Mouse (Mus musculus): ENCODE measurements around the gene M6pr. TPM values are rescaled to one million over a fixed set of nuclear protein-coding genes. Genes with fewer than 3 reads are reported as not detected.
"Not testable (repeated sequence)": the region's sequence is repeated elsewhere in the genome, so short reads cannot be mapped to it uniquely, and the experiment has no call there.

Gene M6pr
- polyA plus RNA-seq, 1 experiment: 64.2 TPM

DNA sequence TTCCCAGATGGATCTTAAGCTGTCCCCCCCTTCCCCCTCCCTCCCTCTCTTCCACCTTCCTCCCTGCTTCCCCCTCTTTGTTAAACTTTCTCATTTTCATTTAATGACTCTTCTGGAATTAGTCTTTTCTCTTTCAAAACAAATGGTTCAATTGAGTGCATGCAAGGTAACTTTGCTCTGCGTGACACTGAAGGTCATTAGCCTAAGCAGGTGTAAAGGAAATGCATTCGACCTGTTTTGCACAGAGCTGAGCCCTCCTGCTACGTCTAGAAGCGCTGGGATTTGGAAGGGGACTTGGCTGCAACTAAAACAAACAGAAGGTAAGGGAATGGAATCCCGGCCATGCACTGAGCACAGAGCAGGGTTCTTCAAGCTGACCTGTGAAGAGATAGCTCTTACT is 33.6 kb downstream of the M6pr start:
- Histone ChIP-seq H3K79me2 (ENCODE audit: control insufficient read depth, insufficient read depth) (no peaks in the 10 kb centered on the region), H3K36me3 (ENCODE audit: control insufficient read depth, insufficient read depth) (no peaks in the 10 kb centered on the region), H3K27me3 (ENCODE audit: control insufficient read depth, insufficient read depth, insufficient read length) (no peaks in the 10 kb centered on the region), H3K79me3 (ENCODE audit: low read depth) (no peaks in the 10 kb centered on the region), H3K4me3 (ENCODE audit: insufficient read depth, poor library complexity, severe bottlenecking) (no peak overlapping the region), H3ac (ENCODE audit: control insufficient read depth, insufficient read length, low read depth) (no peak overlapping the region)
- TF ChIP-seq USF1 (IDR thresholded peaks at IDR 0.05; ENCODE audit: low read depth) (no peak), MAX (IDR thresholded peaks at IDR 0.05) (no peak), FOSL1 (IDR thresholded peaks at IDR 0.05; ENCODE audit: insufficient read depth, low read length, poor library complexity, severe bottlenecking) (no peak), MYOD1 (IDR thresholded peaks at IDR 0.05; ENCODE audit: control insufficient read depth, insufficient read length, low read depth) (no peak), MYOG (IDR thresholded peaks at IDR 0.05; ENCODE audit: control insufficient read depth, extremely low read depth, insufficient read length) (no peak), CEBPB (IDR thresholded peaks at IDR 0.05; ENCODE audit: low read depth) (no peak), CTCF (IDR thresholded peaks at IDR 0.05; ENCODE audit: control insufficient read depth, insufficient read depth, insufficient read length) (no peak)

DNA sequence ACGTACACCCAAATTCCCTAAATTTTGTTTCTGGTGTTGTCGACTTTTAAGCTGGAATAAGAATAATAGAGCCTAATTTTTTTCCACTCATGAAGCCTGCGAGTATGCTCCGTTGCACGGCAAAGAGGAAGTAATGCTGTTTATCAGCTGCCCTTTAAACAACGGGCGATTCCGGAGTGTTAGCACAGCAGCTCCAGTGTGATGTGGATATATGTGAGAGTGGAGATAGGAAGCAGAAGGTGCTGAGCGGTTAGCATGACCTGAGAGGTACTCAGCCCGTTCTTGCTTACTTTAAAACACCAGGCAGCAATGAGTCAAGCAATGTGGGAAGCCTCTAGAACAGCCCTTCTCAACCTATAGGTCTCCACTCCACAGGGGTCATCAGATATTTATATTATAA is 35.2 kb downstream of the M6pr start:
- H3K36me3 ChIP-seq (ENCODE audit: control insufficient read depth, insufficient read depth): no peaks in the 10 kb centered on the region
- H3K4me3 ChIP-seq (ENCODE audit: insufficient read depth, poor library complexity, severe bottlenecking): no peak overlapping the region
- no peak overlapping the region for H3ac ChIP-seq (ENCODE audit: control insufficient read depth, insufficient read length, low read depth)
- no peaks in the 10 kb centered on the region for H3K79me2 ChIP-seq (ENCODE audit: control insufficient read depth, insufficient read depth)
- TF ChIP-seq MYOG (IDR thresholded peaks at IDR 0.05; ENCODE audit: control insufficient read depth, extremely low read depth, insufficient read length) (no peak), FOSL1 (IDR thresholded peaks at IDR 0.05; ENCODE audit: insufficient read depth, low read length, poor library complexity, severe bottlenecking) (no peak), CEBPB (IDR thresholded peaks at IDR 0.05; ENCODE audit: low read depth) (no peak), CTCF (IDR thresholded peaks at IDR 0.05; ENCODE audit: control insufficient read depth, insufficient read depth, insufficient read length) (no peak), USF1 (IDR thresholded peaks at IDR 0.05; ENCODE audit: low read depth) (no peak), MAX (IDR thresholded peaks at IDR 0.05) (no peak), MYOD1 (IDR thresholded peaks at IDR 0.05; ENCODE audit: control insufficient read depth, insufficient read length, low read depth) (no peak)
- no peaks in the 10 kb centered on the region for H3K27me3 ChIP-seq (ENCODE audit: control insufficient read depth, insufficient read depth, insufficient read length)
- no peaks in the 10 kb centered on the region for H3K79me3 ChIP-seq (ENCODE audit: low read depth)

DNA sequence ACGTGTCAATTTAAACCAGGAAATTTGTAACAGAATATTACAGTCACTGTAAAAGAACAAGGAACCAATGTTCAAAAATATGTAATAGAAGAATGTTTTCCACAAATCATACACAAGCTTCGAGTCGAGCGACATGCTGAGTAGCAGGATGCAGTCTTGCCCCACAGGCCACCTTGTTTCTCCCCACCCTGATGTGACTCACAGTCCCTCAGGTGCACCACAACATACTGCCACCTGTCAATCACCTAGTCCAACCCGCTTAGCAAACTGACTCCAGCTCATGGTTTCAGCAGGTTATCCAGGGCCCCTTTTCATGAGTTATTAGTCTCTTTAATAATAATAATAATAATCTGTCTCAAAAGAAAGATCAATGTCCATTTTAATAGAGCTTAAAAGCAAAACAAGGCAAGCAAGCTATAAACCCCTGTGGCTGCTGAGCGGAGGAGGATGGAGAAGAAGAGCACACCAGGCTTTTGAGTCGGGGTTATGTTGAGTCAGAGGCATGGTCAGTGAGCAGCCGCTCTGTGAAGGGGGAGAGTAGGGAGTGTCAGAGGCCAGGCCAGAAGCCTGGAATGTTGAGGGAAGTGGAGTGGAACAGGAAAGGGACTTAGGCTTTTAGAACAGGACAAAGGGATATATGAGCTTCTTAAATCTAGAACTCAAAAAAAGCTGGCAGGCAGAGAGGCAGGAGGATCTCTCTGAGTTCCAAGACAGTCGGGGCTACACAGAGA is 36.0 kb downstream of the M6pr start:
- no peak overlapping the region for H3ac ChIP-seq (ENCODE audit: control insufficient read depth, insufficient read length, low read depth)
- no peak overlapping the region for H3K4me3 ChIP-seq (ENCODE audit: insufficient read depth, poor library complexity, severe bottlenecking)
- no peaks in the 10 kb centered on the region for H3K27me3 ChIP-seq (ENCODE audit: control insufficient read depth, insufficient read depth, insufficient read length)
- H3K36me3 ChIP-seq (ENCODE audit: control insufficient read depth, insufficient read depth): no peaks in the 10 kb centered on the region
- no peaks in the 10 kb centered on the region for H3K79me2 ChIP-seq (ENCODE audit: control insufficient read depth, insufficient read depth)
- H3K79me3 ChIP-seq (ENCODE audit: low read depth): no peaks in the 10 kb centered on the region
- no peak for TF ChIP-seq FOSL1 (IDR thresholded peaks at IDR 0.05; ENCODE audit: insufficient read depth, low read length, poor library complexity, severe bottlenecking)
- no peak for TF ChIP-seq CTCF (IDR thresholded peaks at IDR 0.05; ENCODE audit: control insufficient read depth, insufficient read depth, insufficient read length)
- TF ChIP-seq USF1 (IDR thresholded peaks at IDR 0.05; ENCODE audit: low read depth): no peak
- TF ChIP-seq CEBPB (IDR thresholded peaks at IDR 0.05; ENCODE audit: low read depth): no peak
- TF ChIP-seq MYOG (IDR thresholded peaks at IDR 0.05; ENCODE audit: control insufficient read depth, extremely low read depth, insufficient read length): no peak

DNA sequence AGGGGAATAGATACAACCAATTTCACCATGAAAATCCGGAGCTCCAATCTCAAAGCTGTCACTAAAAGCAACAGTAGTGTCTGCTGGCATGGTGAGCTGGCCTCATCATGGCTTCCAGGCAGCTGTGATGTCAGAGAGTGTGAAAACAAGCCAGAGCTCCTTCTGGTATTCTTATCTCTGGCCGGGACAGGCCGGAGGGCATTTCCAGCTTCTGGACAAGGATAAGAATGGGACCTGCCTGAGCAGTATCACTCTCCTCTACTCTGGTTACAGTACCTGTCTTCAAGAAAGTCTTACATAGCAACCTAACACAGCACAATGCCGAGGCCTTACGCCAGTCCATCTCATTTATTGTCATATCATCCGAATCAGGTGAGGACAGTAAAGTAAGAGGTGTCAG is 37.2 kb downstream of the M6pr start:
- H3K4me3 ChIP-seq (ENCODE audit: insufficient read depth, poor library complexity, severe bottlenecking): no peak overlapping the region
- H3K79me3 ChIP-seq (ENCODE audit: low read depth): no peaks in the 10 kb centered on the region
- TF ChIP-seq MAX (IDR thresholded peaks at IDR 0.05): no peak
- no peak for TF ChIP-seq CEBPB (IDR thresholded peaks at IDR 0.05; ENCODE audit: low read depth)
- no peak for TF ChIP-seq USF1 (IDR thresholded peaks at IDR 0.05; ENCODE audit: low read depth)
- TF ChIP-seq FOSL1 (IDR thresholded peaks at IDR 0.05; ENCODE audit: insufficient read depth, low read length, poor library complexity, severe bottlenecking): no peak
- no peak for TF ChIP-seq CTCF (IDR thresholded peaks at IDR 0.05; ENCODE audit: control insufficient read depth, insufficient read depth, insufficient read length)
- no peak for TF ChIP-seq MYOD1 (IDR thresholded peaks at IDR 0.05; ENCODE audit: control insufficient read depth, insufficient read length, low read depth)
- no peak for TF ChIP-seq MYOG (IDR thresholded peaks at IDR 0.05; ENCODE audit: control insufficient read depth, extremely low read depth, insufficient read length)
- H3ac ChIP-seq (ENCODE audit: control insufficient read depth, insufficient read length, low read depth): no peak overlapping the region
- H3K36me3 ChIP-seq (ENCODE audit: control insufficient read depth, insufficient read depth): no peaks in the 10 kb centered on the region
- H3K27me3 ChIP-seq (ENCODE audit: control insufficient read depth, insufficient read depth, insufficient read length): no peaks in the 10 kb centered on the region
- no peaks in the 10 kb centered on the region for H3K79me2 ChIP-seq (ENCODE audit: control insufficient read depth, insufficient read depth)

DNA sequence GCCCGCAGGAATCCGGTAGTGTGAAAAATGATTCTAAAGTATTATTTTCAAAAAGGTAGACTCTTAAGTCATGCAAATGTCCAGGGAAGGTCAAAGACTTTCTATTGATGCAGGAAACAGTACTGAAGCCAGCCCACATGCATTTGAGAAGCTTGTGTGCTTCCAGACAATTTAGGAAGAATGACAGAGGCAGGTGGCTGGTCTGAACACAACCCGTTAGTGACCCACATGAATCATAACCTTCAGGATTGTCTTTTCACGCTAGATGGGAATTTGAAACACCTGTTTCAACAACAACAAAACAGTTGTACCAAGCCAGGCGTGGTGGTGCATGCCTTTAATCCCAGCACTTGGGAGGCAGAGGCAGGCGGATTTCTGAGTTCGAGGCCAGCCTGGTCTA is 37.9 kb downstream of the M6pr start:
- H3K27me3 ChIP-seq (ENCODE audit: control insufficient read depth, insufficient read depth, insufficient read length): no peaks in the 10 kb centered on the region
- no peak for TF ChIP-seq FOSL1 (IDR thresholded peaks at IDR 0.05; ENCODE audit: insufficient read depth, low read length, poor library complexity, severe bottlenecking)
- TF ChIP-seq MYOD1 (IDR thresholded peaks at IDR 0.05; ENCODE audit: control insufficient read depth, insufficient read length, low read depth): peak; percentile 95
- no peaks in the 10 kb centered on the region for H3K79me2 ChIP-seq (ENCODE audit: control insufficient read depth, insufficient read depth)
- no peaks in the 10 kb centered on the region for H3K36me3 ChIP-seq (ENCODE audit: control insufficient read depth, insufficient read depth)
- no peaks in the 10 kb centered on the region for H3K79me3 ChIP-seq (ENCODE audit: low read depth)
- H3K4me3 ChIP-seq (ENCODE audit: insufficient read depth, poor library complexity, severe bottlenecking): no peak overlapping the region
- H3ac ChIP-seq (ENCODE audit: control insufficient read depth, insufficient read length, low read depth): no peak overlapping the region

DNA sequence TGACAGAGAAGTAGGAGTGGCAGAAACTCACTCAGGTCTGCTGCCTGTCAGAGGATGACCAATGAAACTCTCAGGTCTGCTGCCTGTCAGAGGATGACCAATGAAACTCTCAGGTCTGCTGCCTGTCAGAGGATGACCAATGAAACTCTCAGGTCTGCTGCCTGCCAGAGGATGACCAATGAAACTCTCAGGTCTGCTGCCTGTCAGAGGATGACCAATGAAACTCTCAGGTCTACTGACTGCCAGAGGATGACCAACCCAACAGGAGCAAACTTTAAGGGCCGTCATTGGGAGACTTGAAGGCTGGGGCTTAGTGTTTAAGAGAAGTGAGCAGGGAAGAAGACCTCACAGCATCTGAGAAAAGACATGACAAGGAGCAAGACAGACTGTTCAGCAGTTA is 38.8 kb downstream of the M6pr start:
- H3K36me3 ChIP-seq (ENCODE audit: control insufficient read depth, insufficient read depth); H3K79me3 ChIP-seq (ENCODE audit: low read depth): not testable (repeated sequence)

More for the DNA sequence above, 38.8 kb downstream of the M6pr start:
- H3ac ChIP-seq (ENCODE audit: control insufficient read depth, insufficient read length, low read depth); H3K27me3 ChIP-seq (ENCODE audit: control insufficient read depth, insufficient read depth, insufficient read length); H3K79me2 ChIP-seq (ENCODE audit: control insufficient read depth, insufficient read depth); H3K4me3 ChIP-seq (ENCODE audit: insufficient read depth, poor library complexity, severe bottlenecking): not testable (repeated sequence)

Measured in C2C12 (cell line).